Mouse (Mus musculus) thymus, adult 2 months (tissue): ENCODE measurements around the gene Adamts2. TPM values are rescaled to one million over a fixed set of nuclear protein-coding genes. Genes with fewer than 3 reads are reported as not detected.
A peak's percentile ranks its signal among the peaks of the same experiment; 100 is the strongest.

Source experiments
- DNase-seq: peaks from one replicate; pipeline ENCODE4 v3.0.0; 2021
- H3K27ac ChIP-seq: fragments of 200-500 bp; 2 replicates; pipeline ENCODE4 v1.5.1; 2012; ENCODE audit warnings: low read length, control low read depth; ENCODE audit not compliant: control insufficient read depth, insufficient read depth
- H3K27me3 ChIP-seq: fragments of 200-500 bp; 2 replicates; pipeline ENCODE4 v1.6.1; 2012; ENCODE audit warnings: mild to moderate bottlenecking, low read length, moderate library complexity, mixed read lengths; ENCODE audit not compliant: control insufficient read depth, insufficient read depth
- H3K36me3 ChIP-seq: fragments of 200-500 bp; 2 replicates; pipeline ENCODE4 v1.6.1; 2012; ENCODE audit warnings: mild to moderate bottlenecking, low read length, moderate library complexity; ENCODE audit not compliant: control insufficient read depth, insufficient read depth
- H3K4me1 ChIP-seq: fragments of 200-500 bp; replicated peaks from 2 replicates; pipeline ENCODE4 v1.6.1; 2012; ENCODE audit warnings: low read length; ENCODE audit not compliant: control insufficient read depth, insufficient read depth
- H3K4me3 ChIP-seq: fragments of 200-500 bp; 2 replicates; pipeline ENCODE4 v1.5.1; 2012; ENCODE audit warnings: mild to moderate bottlenecking, low read length, control low read depth, moderate library complexity; ENCODE audit not compliant: control insufficient read depth, insufficient read depth
- CTCF ChIP-seq: fragments of 200-500 bp; IDR thresholded peaks from 2 replicates; pipeline ENCODE4 v1.5.1; 2012; ENCODE audit warnings: mild to moderate bottlenecking, control low read depth, low read length, moderate library complexity, borderline replicate concordance; ENCODE audit not compliant: control insufficient read depth, poor library complexity, insufficient read depth; ENCODE audit errors: extremely low read depth
- POLR2A ChIP-seq: fragments of 200-500 bp; IDR thresholded peaks from 2 replicates; pipeline ENCODE4 v1.6.1; 2012; ENCODE audit warnings: mild to moderate bottlenecking, low read length, control low read depth, moderate library complexity; ENCODE audit not compliant: control insufficient read depth, poor library complexity, insufficient read depth; ENCODE audit errors: extremely low read depth
- WGBS: fragments of 180-500 bp; shearing (Covaris S2); methylation state at CpG from one replicate; pipeline ENCODE4 v1.1.7; 2018; 5-methylcytosine and 5-hydroxymethylcytosine counted together
- polyA plus RNA-seq: library from polyadenylated mRNA; depleted of rRNA; stranded (reverse); fragments of >200 nt; gene quantifications from 2 replicates; pipeline ENCODE4 v1.2.3, GENCODE M21; 2012

The Adamts2 gene
- polyA plus RNA-seq, 1 experiment: 5.5 TPM

- TF ChIP-seq POLR2A (no peak), CTCF (no peak)
- 84% methylated on average over 11 of the region's 11 CpGs for WGBS
- Histone ChIP-seq H3K4me3 (no peak overlapping the region), H3K36me3 (no peaks in the 10 kb centered on the region), H3K27ac (no peak overlapping the region), H3K27me3 (no peaks in the 10 kb centered on the region; the same call in 1 of the 2 replicates), H3K4me1 (no peaks in the 10 kb centered on the region)
- no peak for DNase-seq
Measured at GRCm38 (mm10) chr11:50797674-50798073, 195.8 kb downstream of the Adamts2 start.

GRCm38 (mm10) chr11:50798836-50799235 is 197.0 kb downstream of the Adamts2 start:
- DNase-seq: peak; percentile 8
- H3K27me3 ChIP-seq: no peaks in the 10 kb centered on the region; the same call in 1 of the 2 replicates
- TF ChIP-seq CTCF (no peak), POLR2A (no peak)

GRCm38 (mm10) chr11:50814233-50814632 is 212.3 kb downstream of the Adamts2 start:
- no peak for DNase-seq
- no peak overlapping the region for H3K27ac ChIP-seq
- no peak overlapping the region for H3K4me3 ChIP-seq
- TF ChIP-seq POLR2A (no peak), CTCF (no peak)
- no peaks in the 10 kb centered on the region for H3K4me1 ChIP-seq
- H3K27me3 ChIP-seq: no peaks in the 10 kb centered on the region
- peaks cover 29% of the 10 kb centered on the region for H3K36me3 ChIP-seq
- 96% methylated on average over 4 of the region's 4 CpGs for WGBS

More at GRCm38 (mm10) chr11:50798836-50799235, 197.0 kb downstream of the Adamts2 start:
- Histone ChIP-seq H3K36me3 (no peaks in the 10 kb centered on the region), H3K4me3 (no peak overlapping the region), H3K27ac (no peak overlapping the region), H3K4me1 (no peaks in the 10 kb centered on the region)

GRCm38 (mm10) chr11:50826214-50826613 is 224.3 kb downstream of the Adamts2 start:
- no peak overlapping the region for H3K4me3 ChIP-seq
- 80% methylated on average over 2 of the region's 2 CpGs for WGBS

GRCm38 (mm10) chr11:50827010-50827953 is 225.4 kb downstream of the Adamts2 start, which contains the start of gene Zfp354c:
Zfp354c (minus strand) TSS chr11:50827724.
- WGBS: 2% methylated on average over 44 of the region's 45 CpGs
- H3K4me1 ChIP-seq: peaks cover 3% of the 10 kb centered on the region
- peak; percentile 91 for DNase-seq
- TF ChIP-seq POLR2A (peak; percentile 19; the same call in 1 of the 2 replicates), CTCF (no peak)
- H3K4me3 ChIP-seq: peak within 1 kb of the TSS; percentile 87
- H3K27ac ChIP-seq: no peak within 1 kb of the TSS
- H3K27me3 ChIP-seq: no peaks in the 10 kb centered on the region
- no peaks in the 10 kb centered on the region for H3K36me3 ChIP-seq

More at GRCm38 (mm10) chr11:50826214-50826613, 224.3 kb downstream of the Adamts2 start:
- TF ChIP-seq CTCF (no peak), POLR2A (no peak)
- Histone ChIP-seq H3K36me3 (no peaks in the 10 kb centered on the region), H3K27me3 (no peaks in the 10 kb centered on the region), H3K27ac (no peak overlapping the region), H3K4me1 (peaks cover 3% of the 10 kb centered on the region)
- DNase-seq: no peak

DNA sequence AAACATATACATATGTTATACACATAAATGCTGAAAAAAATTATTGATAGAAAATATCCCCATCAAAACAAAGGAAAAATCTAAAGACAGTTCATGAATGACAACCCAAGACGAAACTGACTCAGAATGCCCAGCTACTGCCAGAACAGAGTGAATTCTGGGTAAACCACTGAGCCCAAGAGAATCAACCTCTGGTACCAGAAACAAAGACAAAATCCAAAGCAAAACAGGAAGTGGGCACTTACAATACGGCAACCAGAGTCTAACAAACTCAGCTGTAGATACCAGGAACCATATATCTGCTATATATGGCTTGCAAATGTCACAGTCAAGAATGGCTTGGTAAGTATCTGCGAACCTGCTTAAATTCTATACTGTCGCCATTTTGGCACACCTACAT is 233.8 kb downstream of the Adamts2 start:
- Histone ChIP-seq H3K4me1 (peaks cover 3% of the 10 kb centered on the region), H3K27ac (no peak overlapping the region), H3K27me3 (no peaks in the 10 kb centered on the region), H3K36me3 (no peaks in the 10 kb centered on the region), H3K4me3 (no peak overlapping the region)
- TF ChIP-seq POLR2A (no peak), CTCF (no peak)
- WGBS: 41% methylated on average over 4 of the region's 4 CpGs
- DNase-seq: peak; percentile 46
